Mouse (Mus musculus) neural tube, embryonic 12.5 days (tissue): Measurements from ENCODE around the gene Tenm4. TPM values are rescaled to one million over a fixed set of nuclear protein-coding genes. Genes with fewer than 3 reads are reported as not detected.
"Not testable (repeated sequence)": the region's sequence is repeated elsewhere in the genome, so short reads cannot be mapped to it uniquely, and the experiment has no call there.

Experiments
- ATAC-seq: fragments of 200-750 bp; cut with Nextera tagmentation; 2 replicates; pipeline ENCODE4 v1.8.0; 2017; ENCODE audit warnings: low read depth, mild to moderate bottlenecking, moderate TSS enrichment, moderate library complexity; ENCODE audit not compliant: low FRiP score
- H3K27ac ChIP-seq: fragments of 300-500 bp; sonication (generic); 2 replicates; pipeline ENCODE4 v1.5.1; 2016
- H3K27me3 ChIP-seq: fragments of 300-500 bp; sonication (generic); replicated peaks from 2 replicates; pipeline ENCODE4 v1.6.1; 2016; ENCODE audit warnings: mild to moderate bottlenecking
- H3K36me3 ChIP-seq: fragments of 300-500 bp; sonication (generic); 2 replicates; pipeline ENCODE4 v1.6.1; 2016; ENCODE audit warnings: mild to moderate bottlenecking
- H3K4me1 ChIP-seq: fragments of 300-500 bp; sonication (generic); 2 replicates; pipeline ENCODE4 v1.6.1; 2016
- H3K4me2 ChIP-seq: fragments of 300-500 bp; sonication (generic); replicated peaks from 2 replicates; pipeline ENCODE4 v1.6.1; 2016; ENCODE audit warnings: mild to moderate bottlenecking
- H3K4me3 ChIP-seq: fragments of 300-500 bp; sonication (generic); 2 replicates; pipeline ENCODE4 v1.5.1; 2016
- H3K9ac ChIP-seq: fragments of 300-500 bp; sonication (generic); 2 replicates; pipeline ENCODE4 v1.6.1; 2016; ENCODE audit warnings: mild to moderate bottlenecking
- H3K9me3 ChIP-seq: fragments of 300-500 bp; sonication (generic); 2 replicates; pipeline ENCODE4 v1.6.1; 2016; ENCODE audit warnings: mild to moderate bottlenecking
- WGBS: fragments of 180-500 bp; shearing (Covaris S2); methylation state at CpG from one replicate; pipeline ENCODE4 v1.1.7; 2016; 5-methylcytosine and 5-hydroxymethylcytosine counted together
- microRNA counts: library from miRNA; unstranded; fragments of <30 nt; microRNA quantifications from one replicate; lab custom pipeline; 2017
- microRNA-seq: library from miRNA; unstranded; fragments of <30 nt; microRNA quantifications from one replicate; pipeline ENCODE4, GENCODE M21; 2017
- polyA plus RNA-seq: library from polyadenylated mRNA; unstranded; fragments of >200 nt; fragmentation: Nextera tagmentation; extraction: Ambion mirVana; gene quantifications from 2 replicates; pipeline ENCODE4 v1.2.1, GENCODE M21; 2016

Tenm4 gene
- polyA plus RNA-seq, 1 experiment from 2014 or later: 33.0 TPM

DNA sequence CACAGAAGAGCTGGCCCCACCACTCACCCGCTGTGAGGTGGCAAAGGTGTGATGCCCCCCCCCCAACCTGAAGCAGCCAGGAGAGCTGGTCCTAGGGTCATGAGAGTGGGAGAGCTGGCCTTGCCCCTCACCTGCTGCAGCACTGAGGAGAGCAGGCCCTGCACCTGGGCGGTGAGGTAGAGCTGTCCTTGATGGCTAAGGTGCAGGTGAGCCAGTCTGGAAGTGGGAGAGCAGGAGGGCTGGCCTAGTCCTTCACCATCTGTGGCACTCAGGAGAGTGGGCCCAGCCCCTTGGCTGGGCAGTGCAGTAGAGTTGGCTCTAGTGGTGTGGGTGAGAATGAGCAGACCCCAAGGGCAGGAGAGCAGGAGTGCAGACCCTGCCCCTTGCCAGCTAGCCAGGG is 751.9 kb downstream of the Tenm4 start:
- H3K9ac ChIP-seq: no peak overlapping the region
- H3K4me3 ChIP-seq: no peak overlapping the region
- ATAC-seq: no peak
- H3K27me3 ChIP-seq: no peaks in the 10 kb centered on the region
- no peaks in the 10 kb centered on the region for H3K9me3 ChIP-seq
- H3K4me2 ChIP-seq: no peak overlapping the region
- H3K36me3 ChIP-seq: no peaks in the 10 kb centered on the region
- 98% methylated on average over 2 of the region's 2 CpGs for WGBS
- no peaks in the 10 kb centered on the region for H3K4me1 ChIP-seq
- no peak overlapping the region for H3K27ac ChIP-seq

DNA sequence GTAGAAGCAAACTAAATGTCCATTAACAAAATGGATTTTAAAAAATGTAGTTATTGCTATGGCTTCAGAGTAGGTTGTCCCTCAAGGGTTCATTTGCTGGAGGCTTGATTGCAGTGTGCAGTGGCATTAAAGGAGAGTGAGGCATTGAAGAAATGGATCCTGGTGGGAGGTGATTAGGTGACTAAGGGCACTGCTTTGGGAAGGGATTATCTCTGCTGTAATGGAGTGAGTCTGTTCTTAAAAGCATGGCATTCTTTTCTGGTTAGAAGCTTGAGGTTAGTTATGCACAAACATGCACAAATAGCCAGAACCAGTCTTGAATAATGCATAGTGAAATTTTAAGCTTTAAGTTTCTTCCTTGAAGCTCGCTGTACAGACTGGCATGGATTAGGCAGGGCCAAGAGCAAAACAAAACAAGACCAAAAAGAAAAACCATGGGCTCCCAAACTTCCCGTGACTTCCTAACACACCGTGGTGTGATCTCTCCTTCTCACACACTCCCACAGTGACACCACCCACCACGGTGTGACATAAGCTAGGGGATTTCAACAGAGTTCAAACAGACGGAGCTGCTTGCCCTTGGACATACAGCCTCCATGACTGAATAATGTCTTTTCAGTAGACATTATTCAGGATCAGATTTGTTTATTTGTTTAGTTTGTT is 772.8 kb downstream of the Tenm4 start:
- WGBS: 77% methylated on average over 5 of the region's 5 CpGs
- H3K4me1 ChIP-seq: no peaks in the 10 kb centered on the region
- no peak for ATAC-seq

GRCm38 (mm10) chr7:96946501-96946900 is 775.5 kb downstream of the Tenm4 start:
- not testable (repeated sequence) for H3K4me2 ChIP-seq, ATAC-seq, H3K4me3 ChIP-seq, H3K4me1 ChIP-seq, H3K9me3 ChIP-seq, H3K27ac ChIP-seq, H3K27me3 ChIP-seq, H3K36me3 ChIP-seq, H3K9ac ChIP-seq
- 89% methylated on average over 8 of the region's 8 CpGs for WGBS

More for the DNA sequence above, 772.8 kb downstream of the Tenm4 start:
- H3K4me2 ChIP-seq: no peak overlapping the region
- no peaks in the 10 kb centered on the region for H3K36me3 ChIP-seq
- H3K4me3 ChIP-seq: no peak overlapping the region
- no peaks in the 10 kb centered on the region for H3K27me3 ChIP-seq
- H3K9ac ChIP-seq: no peak overlapping the region
- H3K27ac ChIP-seq: no peak overlapping the region
- no peaks in the 10 kb centered on the region for H3K9me3 ChIP-seq

DNA sequence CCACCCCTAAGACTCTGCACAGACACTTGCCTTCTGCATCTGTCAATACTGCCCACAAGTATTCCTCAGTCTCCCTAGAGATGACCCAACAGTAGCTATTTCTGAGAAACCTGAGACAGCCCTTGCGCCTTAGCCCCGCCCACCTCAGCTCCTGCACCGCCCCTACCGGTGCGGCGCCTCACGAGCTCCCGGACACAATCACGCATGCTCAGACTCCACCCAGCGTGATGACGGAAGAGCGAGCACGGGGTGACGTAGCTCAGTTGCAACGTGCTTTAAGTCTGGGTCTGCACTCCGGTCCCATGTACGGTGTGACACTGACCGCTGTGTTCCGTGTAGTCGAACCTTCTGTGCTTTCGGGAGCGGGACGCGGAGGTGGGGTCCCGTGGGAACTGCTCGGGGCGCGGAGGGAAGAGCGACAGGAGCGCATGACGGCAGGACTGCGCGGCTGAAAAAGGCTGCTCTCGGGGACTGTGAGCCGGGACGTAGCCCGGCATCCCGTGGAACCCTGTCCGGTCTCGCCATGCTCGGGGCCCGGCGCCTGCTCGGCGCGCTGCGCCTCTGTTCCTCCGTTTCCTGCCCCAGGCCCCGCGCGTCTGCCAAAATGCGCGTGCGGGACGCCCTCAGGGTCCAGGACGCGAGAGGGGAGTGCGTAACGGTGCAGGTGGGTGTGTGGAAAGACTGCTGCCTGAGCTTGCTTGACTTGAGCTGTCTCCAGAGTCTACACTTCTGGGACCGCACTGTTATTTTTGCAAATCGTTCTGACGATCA is 780.4 kb downstream of the Tenm4 start, which contains the start of gene Nars2:
Gene Nars2, plus strand, starts transcription at position 225 of the 771 bp plus-strand sequence.
- Histone ChIP-seq H3K4me3 (peak within 1 kb of the TSS; percentile 95), H3K36me3 (no peaks in the 10 kb centered on the region), H3K4me1 (peaks cover 4% of the 10 kb centered on the region), H3K27ac (peak within 1 kb of the TSS; percentile 11; the same call in 1 of the 2 replicates), H3K9me3 (no peaks in the 10 kb centered on the region), H3K27me3 (no peaks in the 10 kb centered on the region), H3K4me2 (peak within 1 kb of the TSS; percentile 82), H3K9ac (peak within 1 kb of the TSS; percentile 81)
- peak; percentile 100 for ATAC-seq
- WGBS: 0% methylated on average over 62 of the region's 62 CpGs

DNA sequence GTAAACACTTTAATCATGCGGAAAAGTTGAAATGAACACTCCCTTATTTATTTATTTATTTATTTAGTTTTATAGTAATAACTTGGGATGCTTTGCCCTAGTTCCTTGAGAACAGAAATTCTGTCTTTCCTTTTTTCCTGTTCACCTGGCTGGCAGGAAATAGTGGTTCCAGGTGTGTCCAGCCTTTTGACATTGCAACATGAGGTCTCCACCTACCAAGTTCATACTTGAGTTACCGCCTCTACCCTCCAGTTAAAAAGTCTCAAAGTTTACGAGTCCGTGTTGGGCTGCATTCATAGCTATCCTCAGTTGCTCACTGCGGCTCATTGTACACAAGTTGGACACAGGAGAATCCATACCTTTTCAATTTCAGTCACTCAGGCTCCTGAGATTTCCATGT is 781.0 kb downstream of the Tenm4 start:
- H3K36me3 ChIP-seq: peaks cover 3% of the 10 kb centered on the region; the same call in 1 of the 2 replicates
- peak overlapping the region; percentile 81; the same call in 1 of the 2 replicates for H3K9ac ChIP-seq
- no peaks in the 10 kb centered on the region for H3K27me3 ChIP-seq
- peaks cover 4% of the 10 kb centered on the region for H3K4me1 ChIP-seq
- H3K4me3 ChIP-seq: peak overlapping the region; percentile 95
- no peaks in the 10 kb centered on the region for H3K9me3 ChIP-seq
- 41% methylated on average over 5 of the region's 5 CpGs for WGBS
- H3K27ac ChIP-seq: no peak overlapping the region
- ATAC-seq: no peak
- H3K4me2 ChIP-seq: peak overlapping the region; percentile 82

DNA sequence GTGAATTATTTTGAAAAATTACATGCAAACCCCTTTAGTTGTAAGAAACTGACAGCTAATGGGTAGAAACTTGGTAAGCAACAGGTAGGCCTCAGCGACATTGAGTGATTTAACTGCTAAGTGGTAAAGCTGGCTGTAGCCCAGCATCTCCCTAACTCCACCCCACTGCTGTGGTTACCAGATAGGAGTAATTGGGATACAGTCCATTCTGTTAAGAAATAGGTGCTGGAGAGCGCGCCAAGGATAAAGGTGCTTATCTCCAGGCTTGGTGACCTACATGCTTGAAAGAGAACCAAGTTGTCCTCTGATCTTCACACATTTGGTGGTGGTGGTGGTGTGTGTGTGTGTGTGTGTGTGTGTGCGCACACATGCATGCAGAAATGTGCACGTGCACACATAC is 788.1 kb downstream of the Tenm4 start:
- H3K9me3 ChIP-seq: no peaks in the 10 kb centered on the region
- no peaks in the 10 kb centered on the region for H3K27me3 ChIP-seq
- H3K27ac ChIP-seq: no peak overlapping the region
- no peaks in the 10 kb centered on the region for H3K4me1 ChIP-seq
- H3K9ac ChIP-seq: no peak overlapping the region
- ATAC-seq: no peak
- H3K36me3 ChIP-seq: peaks cover 20% of the 10 kb centered on the region
- 91% methylated on average over 5 of the region's 5 CpGs for WGBS
- H3K4me3 ChIP-seq: no peak overlapping the region
- H3K4me2 ChIP-seq: no peak overlapping the region

MicroRNA genes within 50 kb of the gene (microRNA counts, 519-probe panel; counts per million panel counts)
- microRNA mmu-miR-708 (lab: Ali Mortazavi, UCI): 342 counts per million, percentile 67 among the panel's probes with 10 or more counts

Small RNAs within 50 kb of the gene (microRNA-seq; reads per million reads assigned to microRNA genes)
- gene Mir6394: not detected
- gene Mir708: 1,206 reads per million, percentile 81 among the genes with 10 or more reads in this experiment
